Mouse (Mus musculus): ENCODE results near the gene Lgals8. TPM values are rescaled to one million over a fixed set of nuclear protein-coding genes. Genes with fewer than 3 reads are reported as not detected.

Lgals8 gene
- polyA plus RNA-seq, 1 experiment from 2014 or later = 28.5 TPM

DNA sequence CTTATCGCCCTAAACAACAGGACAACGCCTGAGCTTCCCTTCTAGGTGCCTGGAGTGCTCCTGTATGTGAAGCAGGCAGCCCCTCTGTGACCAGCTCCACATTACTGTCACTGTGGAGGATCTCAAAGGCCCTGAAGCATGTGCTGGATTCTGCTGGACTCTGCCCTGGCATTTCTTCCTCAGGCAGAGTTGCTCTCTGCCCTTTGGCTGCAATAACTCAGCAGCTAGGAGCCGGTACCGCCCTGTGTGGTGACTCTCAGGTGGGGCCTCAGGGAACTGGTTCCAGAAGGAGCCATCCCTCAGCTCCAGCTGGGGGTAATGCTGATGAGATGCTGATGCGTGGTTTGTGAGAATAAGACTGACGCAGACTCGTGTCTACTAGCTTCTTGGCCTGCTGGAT is 8.0 kb downstream of the Lgals8 start:
- Histone ChIP-seq H3K36me3 (peaks cover 18% of the 10 kb centered on the region), H3K9ac (no peak overlapping the region), H3K4me3 (replicated peaks) (no peak overlapping the region), H3K27me3 (replicated peaks) (no peaks in the 10 kb centered on the region), H3K4me1 (no peaks in the 10 kb centered on the region), H3K4me2 (no peak overlapping the region), H3K27ac (no peak overlapping the region), H3K9me3 (no peaks in the 10 kb centered on the region)
- 81% methylated on average over 7 of the region's 7 CpGs for WGBS
- no peak for ATAC-seq (ENCODE audit: insufficient read depth, low FRiP score, low read depth)

DNA sequence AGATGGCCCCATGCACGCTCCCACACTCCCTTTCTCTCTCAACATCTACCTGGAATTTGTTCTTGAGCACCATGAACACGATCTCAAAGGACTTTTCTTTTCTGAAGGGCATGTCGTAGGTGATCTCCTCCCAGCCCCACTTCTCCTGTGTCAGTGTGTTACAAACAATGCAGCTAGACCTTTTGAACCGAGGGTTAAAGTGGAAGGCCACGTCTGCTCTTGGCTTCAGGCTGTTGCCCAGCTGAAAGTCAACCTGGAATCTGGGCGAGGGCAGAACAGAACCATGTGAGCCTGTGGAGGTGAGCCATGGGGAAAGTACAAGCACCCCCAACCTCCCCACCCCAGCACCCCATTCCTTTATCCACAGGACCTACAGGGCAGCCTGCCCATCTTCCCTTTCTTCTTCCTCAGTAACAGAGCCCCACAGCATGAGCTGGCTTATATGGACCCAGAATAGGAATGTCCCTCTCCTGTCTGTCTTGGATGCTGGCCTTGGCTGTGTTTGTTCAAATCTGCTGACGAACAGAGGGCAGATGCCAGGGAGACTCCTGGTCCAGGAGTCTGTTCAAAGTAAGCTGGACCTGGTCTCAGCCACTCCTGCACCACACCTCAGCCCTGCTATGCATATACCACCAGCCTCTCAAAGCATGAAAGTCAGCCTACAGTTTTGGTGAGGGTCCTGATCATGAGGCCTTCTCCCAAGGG is 9.9 kb downstream of the Lgals8 start:
- 78% methylated on average over 7 of the region's 7 CpGs for WGBS

DNA sequence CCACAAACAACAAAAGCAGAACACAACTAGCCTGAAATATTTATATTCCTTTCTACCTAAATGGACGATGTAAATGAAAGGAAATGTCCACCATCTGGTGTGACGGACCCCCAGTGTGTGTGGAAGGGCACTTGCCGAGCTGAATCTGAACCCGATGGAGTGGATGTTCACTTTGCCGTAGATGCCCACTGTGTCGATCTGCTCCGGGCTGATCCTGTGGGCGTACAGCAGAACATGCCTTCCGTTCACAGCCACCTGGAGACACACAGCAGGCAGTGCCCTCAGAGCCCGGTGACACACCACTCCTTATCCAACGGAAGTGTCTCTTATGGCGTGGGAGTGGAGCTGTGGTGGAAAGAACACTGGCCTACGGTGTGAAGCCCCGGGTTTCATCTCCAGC is 11.6 kb downstream of the Lgals8 start:
- H3K27me3 ChIP-seq (replicated peaks) = no peaks in the 10 kb centered on the region
- no peak overlapping the region for H3K4me2 ChIP-seq
- no peak overlapping the region for H3K9ac ChIP-seq
- H3K9me3 ChIP-seq = no peaks in the 10 kb centered on the region
- no peak overlapping the region for H3K4me3 ChIP-seq (replicated peaks)
- 86% methylated on average over 14 of the region's 14 CpGs for WGBS
- H3K27ac ChIP-seq = no peak overlapping the region
- ATAC-seq (ENCODE audit: insufficient read depth, low FRiP score, low read depth) = no peak
- H3K4me1 ChIP-seq = no peaks in the 10 kb centered on the region
- H3K36me3 ChIP-seq = peaks cover 21% of the 10 kb centered on the region

More for the DNA sequence above, 9.9 kb downstream of the Lgals8 start:
- Histone ChIP-seq H3K4me2 (no peak overlapping the region), H3K4me3 (replicated peaks) (no peak overlapping the region), H3K36me3 (peaks cover 18% of the 10 kb centered on the region), H3K9me3 (no peaks in the 10 kb centered on the region), H3K9ac (no peak overlapping the region), H3K4me1 (no peaks in the 10 kb centered on the region), H3K27ac (no peak overlapping the region), H3K27me3 (replicated peaks) (no peaks in the 10 kb centered on the region)
- no peak for ATAC-seq (ENCODE audit: insufficient read depth, low FRiP score, low read depth)

DNA sequence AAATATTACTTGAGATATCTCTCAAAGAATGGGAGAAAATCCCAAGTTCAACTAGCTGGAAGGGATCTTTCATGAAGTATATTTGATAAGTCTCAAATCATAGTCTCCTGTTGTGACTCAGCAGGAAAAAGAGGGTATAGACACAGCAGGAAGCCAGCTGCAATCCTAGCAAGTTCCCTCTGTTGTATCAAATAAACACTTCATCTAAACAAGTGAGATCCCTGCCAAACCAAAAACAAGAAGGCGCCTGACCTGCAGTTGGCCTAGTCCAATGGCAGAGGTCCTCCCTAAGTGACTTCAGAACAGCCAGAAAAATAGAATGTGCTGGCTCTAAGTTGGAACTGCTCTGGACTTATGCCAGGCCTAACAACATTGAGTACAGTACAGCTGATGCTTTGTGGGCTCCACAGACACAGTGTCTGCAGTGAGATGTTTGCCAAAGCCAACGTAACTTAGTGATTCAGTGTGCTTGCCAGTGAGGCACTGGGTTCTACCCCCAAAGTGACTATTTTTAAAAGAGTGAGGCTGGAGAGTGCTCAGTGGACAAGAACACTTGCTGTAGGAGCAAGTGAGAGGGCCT is 22.6 kb downstream of the Lgals8 start:
- WGBS = 74% methylated on average over 2 of the region's 2 CpGs
- no peak overlapping the region for H3K9ac ChIP-seq
- H3K27ac ChIP-seq = no peak overlapping the region
- no peak overlapping the region for H3K4me3 ChIP-seq (replicated peaks)
- no peak for ATAC-seq (ENCODE audit: insufficient read depth, low FRiP score, low read depth)
- H3K27me3 ChIP-seq (replicated peaks) = no peaks in the 10 kb centered on the region
- H3K4me1 ChIP-seq = no peaks in the 10 kb centered on the region
- H3K9me3 ChIP-seq = no peaks in the 10 kb centered on the region
- H3K4me2 ChIP-seq = no peak overlapping the region
- H3K36me3 ChIP-seq = peaks cover 27% of the 10 kb centered on the region

DNA sequence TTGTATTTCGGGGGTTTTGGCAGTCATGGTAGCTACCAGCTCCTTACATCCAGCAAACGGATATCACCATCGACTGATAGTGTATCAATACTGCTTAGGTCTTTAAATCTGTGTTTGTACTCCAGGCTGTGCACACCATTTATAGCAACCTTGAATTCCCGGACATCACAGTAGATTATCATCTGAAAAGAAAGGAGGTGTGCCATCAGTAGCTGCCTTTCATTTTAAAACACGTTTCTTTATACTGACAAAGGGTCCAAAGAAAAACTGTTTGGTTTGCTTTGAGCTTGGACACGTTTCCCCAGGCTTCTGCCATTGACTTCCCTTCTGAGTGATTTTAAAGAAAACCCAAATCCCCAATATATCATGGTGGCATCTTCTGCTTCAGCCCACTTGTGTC is 23.9 kb downstream of the Lgals8 start:
- Histone ChIP-seq H3K4me2 (no peak overlapping the region), H3K36me3 (peaks cover 31% of the 10 kb centered on the region), H3K9me3 (no peaks in the 10 kb centered on the region)

DNA sequence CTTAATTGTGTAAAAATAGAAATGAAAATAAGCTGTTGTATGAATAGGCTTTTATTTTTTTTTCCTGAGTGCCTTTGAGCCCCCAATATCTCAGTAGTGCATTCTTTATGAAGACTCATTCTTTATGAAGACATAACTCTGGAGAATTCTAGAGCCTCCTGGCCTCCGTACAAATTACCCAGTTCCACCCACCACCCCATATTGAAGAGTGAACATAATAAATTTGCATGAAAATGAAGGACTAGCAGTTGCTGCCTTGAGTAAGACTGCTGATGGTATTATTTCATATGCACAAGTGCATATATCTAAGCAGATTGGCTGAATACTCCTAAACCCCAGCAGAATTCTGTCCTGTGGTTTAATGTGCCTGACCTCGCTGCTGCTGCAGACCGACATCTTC is 25.2 kb downstream of the Lgals8 start:
- 88% methylated on average over 3 of the region's 3 CpGs for WGBS
- Histone ChIP-seq H3K4me2 (no peak overlapping the region), H3K9me3 (no peaks in the 10 kb centered on the region), H3K36me3 (peaks cover 38% of the 10 kb centered on the region), H3K27me3 (replicated peaks) (no peaks in the 10 kb centered on the region), H3K4me3 (replicated peaks) (no peak overlapping the region), H3K27ac (no peak overlapping the region), H3K9ac (no peak overlapping the region), H3K4me1 (no peaks in the 10 kb centered on the region)
- ATAC-seq (ENCODE audit: insufficient read depth, low FRiP score, low read depth) = no peak

More for the DNA sequence above, 23.9 kb downstream of the Lgals8 start:
- Histone ChIP-seq H3K4me3 (replicated peaks) (no peak overlapping the region), H3K9ac (no peak overlapping the region), H3K27me3 (replicated peaks) (no peaks in the 10 kb centered on the region), H3K27ac (no peak overlapping the region), H3K4me1 (no peaks in the 10 kb centered on the region)
- no peak for ATAC-seq (ENCODE audit: insufficient read depth, low FRiP score, low read depth)
- 86% methylated on average over 6 of the region's 6 CpGs for WGBS

DNA sequence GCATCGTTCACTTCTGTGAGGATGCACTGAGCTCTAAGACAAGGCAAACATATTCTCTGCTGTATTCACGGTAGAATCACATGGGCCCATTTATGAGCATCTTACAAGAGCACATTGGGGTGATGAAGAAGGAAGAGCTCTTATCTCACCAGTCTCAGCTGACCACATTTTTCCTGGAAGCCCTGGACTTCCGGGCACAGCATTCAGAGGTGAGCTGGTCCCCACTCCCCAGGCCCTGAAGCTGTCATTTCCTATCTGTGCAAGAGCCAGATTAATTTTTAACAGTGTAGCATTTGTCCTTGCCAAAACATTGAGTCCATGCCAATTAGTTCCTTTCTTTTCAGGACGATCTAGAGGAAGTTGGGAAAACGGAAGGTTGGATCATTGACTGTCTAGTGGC is 30.9 kb downstream of the Lgals8 start:
- no peak overlapping the region for H3K27ac ChIP-seq
- H3K4me2 ChIP-seq = no peak overlapping the region
- no peaks in the 10 kb centered on the region for H3K27me3 ChIP-seq (replicated peaks)
- H3K9me3 ChIP-seq = no peaks in the 10 kb centered on the region
- no peak overlapping the region for H3K9ac ChIP-seq
- 83% methylated on average over 5 of the region's 5 CpGs for WGBS
- H3K36me3 ChIP-seq = peaks cover 52% of the 10 kb centered on the region
- no peak overlapping the region for H3K4me3 ChIP-seq (replicated peaks)
- no peak for ATAC-seq (ENCODE audit: insufficient read depth, low FRiP score, low read depth)
- H3K4me1 ChIP-seq = no peaks in the 10 kb centered on the region

DNA sequence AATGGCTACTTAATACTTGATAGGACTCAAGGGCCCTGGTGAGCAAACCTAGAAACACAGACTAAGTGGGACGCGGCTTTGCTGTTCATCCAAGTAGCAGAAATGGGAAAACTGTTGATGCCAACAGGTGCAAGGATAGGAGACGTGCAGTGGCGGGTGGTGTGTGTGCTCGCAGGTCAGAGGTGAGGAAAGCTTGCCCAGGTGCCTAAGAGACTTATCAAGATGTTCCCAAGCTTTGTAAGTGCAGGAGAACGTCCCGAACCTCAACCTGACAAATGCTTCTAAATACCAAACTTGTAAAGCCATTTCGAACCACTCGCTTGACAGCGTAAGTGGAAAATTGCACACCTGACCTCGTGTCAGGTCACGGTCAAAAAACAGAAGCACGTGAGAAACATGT is 36.2 kb downstream of the Lgals8 start:
- H3K27ac ChIP-seq = no peak overlapping the region
- no peaks in the 10 kb centered on the region for H3K4me1 ChIP-seq
- no peak overlapping the region for H3K9ac ChIP-seq
- WGBS = 91% methylated on average over 13 of the region's 13 CpGs
- H3K9me3 ChIP-seq = no peaks in the 10 kb centered on the region
- ATAC-seq (ENCODE audit: insufficient read depth, low FRiP score, low read depth) = no peak
- H3K4me2 ChIP-seq = no peak overlapping the region
- no peaks in the 10 kb centered on the region for H3K27me3 ChIP-seq (replicated peaks)
- H3K36me3 ChIP-seq = peaks cover 42% of the 10 kb centered on the region
- H3K4me3 ChIP-seq (replicated peaks) = no peak overlapping the region

DNA sequence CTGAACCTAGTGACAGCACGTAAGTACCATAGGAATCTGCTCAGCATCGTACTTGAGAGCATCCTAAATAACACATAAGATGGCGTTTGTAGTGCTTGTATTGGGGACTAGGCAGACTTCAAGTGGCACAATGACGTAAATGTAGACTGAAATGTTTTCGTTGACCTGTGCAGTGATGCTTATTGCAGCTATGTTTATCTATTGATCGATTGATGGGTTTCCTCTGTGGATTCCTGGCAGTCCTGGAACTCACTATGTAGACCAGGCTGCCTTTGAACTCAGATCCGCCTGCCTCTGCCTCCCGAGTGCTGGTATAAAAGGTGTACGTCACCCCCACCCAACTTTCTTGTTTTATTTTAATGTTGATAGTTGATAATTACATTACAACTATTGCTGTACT is 44.1 kb downstream of the Lgals8 start:
- no peak overlapping the region for H3K4me3 ChIP-seq (replicated peaks)
- no peak for ATAC-seq (ENCODE audit: insufficient read depth, low FRiP score, low read depth)
- H3K4me2 ChIP-seq = no peak overlapping the region
- peaks cover 40% of the 10 kb centered on the region for H3K36me3 ChIP-seq
- H3K27ac ChIP-seq = no peak overlapping the region
- WGBS = 88% methylated on average over 9 of the region's 9 CpGs
- no peak overlapping the region for H3K9ac ChIP-seq
- H3K4me1 ChIP-seq = no peaks in the 10 kb centered on the region
- H3K9me3 ChIP-seq = no peaks in the 10 kb centered on the region
- H3K27me3 ChIP-seq (replicated peaks) = no peaks in the 10 kb centered on the region

DNA sequence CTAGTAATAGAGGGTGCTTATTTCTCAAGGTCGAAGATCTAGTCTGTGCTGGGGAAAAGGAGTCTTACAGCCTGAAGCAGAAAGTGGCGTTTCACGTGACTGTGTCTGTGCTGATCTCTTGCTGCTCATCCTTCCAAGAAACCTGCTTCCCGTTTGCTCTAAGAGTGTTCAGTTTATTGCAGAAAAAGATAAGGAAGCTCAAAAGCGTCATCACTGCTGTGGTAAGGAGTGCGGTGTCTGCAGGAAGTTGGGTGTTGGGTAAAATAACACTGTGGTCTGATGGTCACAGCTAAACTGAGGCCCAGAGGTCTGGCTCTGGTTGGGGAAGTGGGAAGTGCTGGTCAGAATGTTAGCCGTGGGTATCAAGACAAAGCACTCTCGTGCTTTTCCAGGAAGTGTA is 52.7 kb downstream of the Lgals8 start:
- no peak; the same call in 1 of the 2 replicates for ATAC-seq (ENCODE audit: insufficient read depth, low FRiP score, low read depth)
- H3K9me3 ChIP-seq = no peaks in the 10 kb centered on the region
- H3K4me2 ChIP-seq = no peak overlapping the region
- peaks cover 18% of the 10 kb centered on the region; the same call in 1 of the 2 replicates for H3K36me3 ChIP-seq
- WGBS = 84% methylated on average over 8 of the region's 8 CpGs
- H3K4me1 ChIP-seq = no peaks in the 10 kb centered on the region
- no peaks in the 10 kb centered on the region for H3K27me3 ChIP-seq (replicated peaks)
- no peak overlapping the region for H3K27ac ChIP-seq
- no peak overlapping the region for H3K9ac ChIP-seq
- H3K4me3 ChIP-seq (replicated peaks) = no peak overlapping the region

DNA sequence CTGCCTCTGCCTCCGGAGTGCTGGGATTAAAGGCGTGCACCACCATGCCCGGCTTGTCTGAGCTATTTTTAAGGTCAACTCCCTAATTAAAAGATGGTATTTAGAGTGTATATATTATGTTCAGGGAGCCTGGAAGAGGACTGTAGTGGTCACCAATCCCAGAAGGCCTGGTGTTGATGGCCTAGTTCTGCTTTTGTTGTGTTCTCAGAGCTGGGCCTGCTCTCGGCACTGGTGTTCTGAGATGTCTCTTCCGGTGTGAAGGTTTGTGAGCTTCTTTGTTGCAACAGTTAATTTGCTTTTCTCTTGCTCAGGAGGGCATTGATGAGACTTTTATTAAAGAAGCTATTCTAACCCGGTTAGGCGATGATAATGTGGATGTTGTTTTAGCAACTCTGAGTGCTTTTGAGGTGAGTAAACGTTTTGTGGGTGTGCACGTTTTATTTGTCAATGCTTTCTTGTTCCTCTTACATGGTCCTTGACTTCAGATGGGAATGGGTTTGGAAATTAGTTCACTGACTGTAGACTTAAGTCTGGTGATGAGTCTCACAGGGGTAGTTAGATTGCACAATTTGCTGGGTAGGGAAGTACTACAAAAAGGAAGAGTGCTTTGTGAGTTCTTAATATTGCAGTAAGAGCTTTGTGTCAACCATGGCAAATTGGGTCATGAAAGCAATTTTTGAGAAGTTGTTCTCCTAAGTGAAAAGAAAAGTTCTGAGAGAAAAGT is 56.2 kb downstream of the Lgals8 start:
- Histone ChIP-seq H3K9me3 (no peaks in the 10 kb centered on the region), H3K4me1 (no peaks in the 10 kb centered on the region), H3K27me3 (replicated peaks) (no peaks in the 10 kb centered on the region), H3K4me2 (no peak overlapping the region), H3K9ac (no peak overlapping the region), H3K4me3 (replicated peaks) (no peak overlapping the region), H3K36me3 (peaks cover 27% of the 10 kb centered on the region; the same call in 1 of the 2 replicates), H3K27ac (no peak overlapping the region)
- ATAC-seq (ENCODE audit: insufficient read depth, low FRiP score, low read depth) = no peak
- 89% methylated on average over 9 of the region's 9 CpGs for WGBS

DNA sequence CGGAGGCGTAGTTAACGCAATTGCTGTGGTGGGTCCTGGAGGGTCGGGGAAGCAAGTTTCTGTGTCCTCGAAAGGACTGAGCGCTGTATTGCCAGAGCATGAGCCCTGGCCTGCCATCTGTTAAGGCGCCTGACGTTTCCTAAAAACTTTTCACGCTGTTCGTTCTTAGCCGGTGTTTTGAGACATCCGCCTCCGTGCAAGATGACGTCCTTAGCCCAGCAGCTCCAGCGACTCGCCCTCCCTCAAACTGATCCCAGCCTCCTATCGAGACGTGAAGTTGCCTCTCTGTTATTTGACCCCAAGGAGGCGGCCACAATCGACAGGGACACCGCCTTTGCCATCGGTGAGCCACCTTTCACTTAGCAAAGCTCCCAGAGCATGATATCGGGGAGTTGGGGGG is 69.2 kb downstream of the Lgals8 start:
- no peaks in the 10 kb centered on the region for H3K27me3 ChIP-seq (replicated peaks)
- H3K4me3 ChIP-seq (replicated peaks) = peak overlapping the region; percentile 94
- H3K9me3 ChIP-seq = no peaks in the 10 kb centered on the region
- peak overlapping the region; percentile 88 for H3K4me2 ChIP-seq
- H3K27ac ChIP-seq = no peak overlapping the region
- WGBS = under 1% methylated on average over 23 of the region's 23 CpGs
- peaks cover 9% of the 10 kb centered on the region; the same call in 1 of the 2 replicates for H3K36me3 ChIP-seq
- peak overlapping the region; percentile 49 for H3K9ac ChIP-seq
- H3K4me1 ChIP-seq = peaks cover 7% of the 10 kb centered on the region
- ATAC-seq (ENCODE audit: insufficient read depth, low FRiP score, low read depth) = no peak

All from stomach, embryonic 15.5 days (tissue).